Mouse (Mus musculus): ENCODE data around the gene Usp40. TPM values are rescaled to one million over a fixed set of nuclear protein-coding genes. Genes with fewer than 3 reads are reported as not detected.

The Usp40 gene
- polyA plus RNA-seq, 1 experiment from 2014 or later: 34.3 TPM

DNA sequence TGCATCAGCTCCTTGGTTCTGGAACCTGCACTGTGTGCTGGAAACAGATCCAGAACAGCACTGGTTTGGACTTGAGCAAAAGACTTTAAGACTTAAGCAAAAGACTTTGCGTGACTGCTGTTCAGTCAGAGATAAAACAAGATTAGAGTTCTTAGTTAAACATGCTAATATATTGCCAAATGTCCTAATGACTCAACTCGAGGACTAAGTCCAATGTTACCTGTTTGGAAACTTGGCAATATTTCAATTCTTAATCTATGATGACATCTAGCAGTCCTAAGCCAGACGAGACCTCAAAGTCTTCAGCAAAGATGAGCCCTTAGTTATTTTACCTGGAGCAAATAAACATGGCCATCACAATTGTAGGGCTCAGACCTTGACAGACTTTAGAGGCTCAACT, 5.4 kb upstream of the Usp40 start:
- Histone ChIP-seq H3K27me3 (ENCODE audit: control insufficient read depth, insufficient read depth, low read length) (no peaks in the 10 kb centered on the region), H3K4me2 (ENCODE audit: low read depth, low read length, severe bottlenecking) (no peak overlapping the region), H3K27ac (ENCODE audit: low read depth, low read length) (no peak overlapping the region), H3K36me3 (ENCODE audit: control insufficient read depth, insufficient read depth, low read length) (no peaks in the 10 kb centered on the region), H3K4me1 (replicated peaks; ENCODE audit: control insufficient read depth, insufficient read depth, low read length) (no peaks in the 10 kb centered on the region), H3K9me3 (ENCODE audit: control insufficient read depth, low read length) (no peaks in the 10 kb centered on the region), H3K4me3 (ENCODE audit: low read depth, low read length) (no peak overlapping the region), H3K9ac (ENCODE audit: low read length) (no peak overlapping the region)
- no peak for DNase-seq (ENCODE audit: low spot score)
- WGBS: 85% methylated on average over 3 of the region's 3 CpGs
- no peak for ATAC-seq (replicated peaks; ENCODE audit: low FRiP score)

- ATAC-seq (replicated peaks; ENCODE audit: low FRiP score) (no peak), DNase-seq (ENCODE audit: low spot score) (no peak)
- no peaks in the 10 kb centered on the region for H3K36me3 ChIP-seq (ENCODE audit: control insufficient read depth, insufficient read depth, low read length)
- H3K4me3 ChIP-seq (ENCODE audit: low read depth, low read length): no peak overlapping the region
- H3K27me3 ChIP-seq (ENCODE audit: control insufficient read depth, insufficient read depth, low read length): no peaks in the 10 kb centered on the region
- H3K9ac ChIP-seq (ENCODE audit: low read length): no peak overlapping the region
- no peak overlapping the region for H3K4me2 ChIP-seq (ENCODE audit: low read depth, low read length, severe bottlenecking)
- H3K4me1 ChIP-seq (replicated peaks; ENCODE audit: control insufficient read depth, insufficient read depth, low read length): no peaks in the 10 kb centered on the region
- no peak overlapping the region for H3K27ac ChIP-seq (ENCODE audit: low read depth, low read length)
- 84% methylated on average over 3 of the region's 3 CpGs for WGBS
- H3K9me3 ChIP-seq (ENCODE audit: control insufficient read depth, low read length): no peaks in the 10 kb centered on the region
Measured at GRCm38 (mm10) chr1:88009521-88009920, 1.2 kb upstream of the Usp40 start.

GRCm38 (mm10) chr1:88008735-88009134, 384 bp upstream of the Usp40 start:
- ATAC-seq (replicated peaks; ENCODE audit: low FRiP score): peak; percentile 32; the same call in 1 of the 2 replicates
- 55% methylated on average over 4 of the region's 4 CpGs for WGBS
- Histone ChIP-seq H3K9ac (ENCODE audit: low read length) (peak overlapping the region; percentile 91), H3K4me3 (ENCODE audit: low read depth, low read length) (peak overlapping the region; percentile 70), H3K4me2 (ENCODE audit: low read depth, low read length, severe bottlenecking) (peak overlapping the region; percentile 65; the same call in 1 of the 2 replicates), H3K27me3 (ENCODE audit: control insufficient read depth, insufficient read depth, low read length) (no peaks in the 10 kb centered on the region), H3K36me3 (ENCODE audit: control insufficient read depth, insufficient read depth, low read length) (no peaks in the 10 kb centered on the region), H3K4me1 (replicated peaks; ENCODE audit: control insufficient read depth, insufficient read depth, low read length) (no peaks in the 10 kb centered on the region), H3K27ac (ENCODE audit: low read depth, low read length) (no peak overlapping the region), H3K9me3 (ENCODE audit: control insufficient read depth, low read length) (no peaks in the 10 kb centered on the region)
- no peak for DNase-seq (ENCODE audit: low spot score)

GRCm38 (mm10) chr1:88007692-88008210, 600 bp downstream of the Usp40 start:
- WGBS: under 1% methylated on average over 5 of the region's 5 CpGs

GRCm38 (mm10) chr1:87992716-87993115, 15.6 kb downstream of the Usp40 start:
- H3K36me3 ChIP-seq (ENCODE audit: control insufficient read depth, insufficient read depth, low read length): peaks cover 12% of the 10 kb centered on the region; the same call in 1 of the 2 replicates
- no peaks in the 10 kb centered on the region for H3K9me3 ChIP-seq (ENCODE audit: control insufficient read depth, low read length)
- H3K4me2 ChIP-seq (ENCODE audit: low read depth, low read length, severe bottlenecking): no peak overlapping the region
- DNase-seq (ENCODE audit: low spot score) (no peak), ATAC-seq (replicated peaks; ENCODE audit: low FRiP score) (no peak)
- H3K27me3 ChIP-seq (ENCODE audit: control insufficient read depth, insufficient read depth, low read length): no peaks in the 10 kb centered on the region
- 85% methylated on average over 2 of the region's 2 CpGs for WGBS
- no peaks in the 10 kb centered on the region for H3K4me1 ChIP-seq (replicated peaks; ENCODE audit: control insufficient read depth, insufficient read depth, low read length)
- H3K27ac ChIP-seq (ENCODE audit: low read depth, low read length): no peak overlapping the region
- H3K9ac ChIP-seq (ENCODE audit: low read length): no peak overlapping the region
- H3K4me3 ChIP-seq (ENCODE audit: low read depth, low read length): no peak overlapping the region

More at GRCm38 (mm10) chr1:88007692-88008210, 600 bp downstream of the Usp40 start:
- Histone ChIP-seq H3K27me3 (ENCODE audit: control insufficient read depth, insufficient read depth, low read length) (no peaks in the 10 kb centered on the region), H3K4me2 (ENCODE audit: low read depth, low read length, severe bottlenecking) (peak overlapping the region; percentile 65), H3K9me3 (ENCODE audit: control insufficient read depth, low read length) (no peaks in the 10 kb centered on the region), H3K36me3 (ENCODE audit: control insufficient read depth, insufficient read depth, low read length) (no peaks in the 10 kb centered on the region), H3K9ac (ENCODE audit: low read length) (peak overlapping the region; percentile 91), H3K4me3 (ENCODE audit: low read depth, low read length) (peak overlapping the region; percentile 70), H3K27ac (ENCODE audit: low read depth, low read length) (peak overlapping the region; percentile 70; the same call in 1 of the 2 replicates), H3K4me1 (replicated peaks; ENCODE audit: control insufficient read depth, insufficient read depth, low read length) (no peaks in the 10 kb centered on the region)
- DNase-seq (ENCODE audit: low spot score): no peak
- ATAC-seq (replicated peaks; ENCODE audit: low FRiP score): peak; percentile 69

GRCm38 (mm10) chr1:87982291-87982690, 26.1 kb downstream of the Usp40 start:
- DNase-seq (ENCODE audit: low spot score) (no peak), ATAC-seq (replicated peaks; ENCODE audit: low FRiP score) (no peak)
- Histone ChIP-seq H3K27me3 (ENCODE audit: control insufficient read depth, insufficient read depth, low read length) (no peaks in the 10 kb centered on the region), H3K4me1 (replicated peaks; ENCODE audit: control insufficient read depth, insufficient read depth, low read length) (no peaks in the 10 kb centered on the region), H3K4me3 (ENCODE audit: low read depth, low read length) (no peak overlapping the region), H3K4me2 (ENCODE audit: low read depth, low read length, severe bottlenecking) (no peak overlapping the region), H3K9ac (ENCODE audit: low read length) (no peak overlapping the region), H3K36me3 (ENCODE audit: control insufficient read depth, insufficient read depth, low read length) (peaks cover 2% of the 10 kb centered on the region; the same call in 1 of the 2 replicates), H3K27ac (ENCODE audit: low read depth, low read length) (no peak overlapping the region), H3K9me3 (ENCODE audit: control insufficient read depth, low read length) (no peaks in the 10 kb centered on the region)
- 86% methylated on average over 4 of the region's 4 CpGs for WGBS

DNA sequence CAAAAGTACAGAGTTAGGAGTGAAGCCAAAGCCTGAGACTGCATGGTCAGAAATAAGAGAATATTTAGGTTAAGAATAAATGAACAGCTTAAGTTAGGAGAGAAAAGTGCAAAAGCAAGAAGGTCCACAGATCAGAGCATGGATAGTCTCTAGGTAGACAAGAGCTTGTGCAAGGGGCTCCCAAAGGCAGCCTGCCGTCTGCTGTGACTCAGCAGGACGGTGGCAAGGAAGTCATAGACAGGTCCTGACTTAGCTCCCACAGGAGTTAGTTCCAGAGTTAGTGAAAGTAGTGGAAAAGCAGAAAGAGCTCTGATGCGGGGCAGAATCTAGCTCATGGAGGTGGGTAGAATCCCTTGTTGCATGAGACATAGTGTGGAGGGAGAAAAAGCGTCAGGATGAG, 38.0 kb downstream of the Usp40 start:
- WGBS: 97% methylated on average over 4 of the region's 4 CpGs
- no peaks in the 10 kb centered on the region for H3K27me3 ChIP-seq (ENCODE audit: control insufficient read depth, insufficient read depth, low read length)
- no peak for DNase-seq (ENCODE audit: low spot score)
- H3K4me3 ChIP-seq (ENCODE audit: low read depth, low read length): no peak overlapping the region
- H3K4me1 ChIP-seq (replicated peaks; ENCODE audit: control insufficient read depth, insufficient read depth, low read length): no peaks in the 10 kb centered on the region
- no peak overlapping the region for H3K4me2 ChIP-seq (ENCODE audit: low read depth, low read length, severe bottlenecking)
- H3K36me3 ChIP-seq (ENCODE audit: control insufficient read depth, insufficient read depth, low read length): peaks cover 3% of the 10 kb centered on the region
- H3K9me3 ChIP-seq (ENCODE audit: control insufficient read depth, low read length): no peaks in the 10 kb centered on the region
- ATAC-seq (replicated peaks; ENCODE audit: low FRiP score): no peak
- no peak overlapping the region for H3K27ac ChIP-seq (ENCODE audit: low read depth, low read length)
- no peak overlapping the region for H3K9ac ChIP-seq (ENCODE audit: low read length)

- DNase-seq (ENCODE audit: low spot score): no peak
- 85% methylated on average over 2 of the region's 2 CpGs for WGBS
- Histone ChIP-seq H3K4me2 (ENCODE audit: low read depth, low read length, severe bottlenecking) (no peak overlapping the region), H3K27me3 (ENCODE audit: control insufficient read depth, insufficient read depth, low read length) (no peaks in the 10 kb centered on the region), H3K9me3 (ENCODE audit: control insufficient read depth, low read length) (no peaks in the 10 kb centered on the region), H3K9ac (ENCODE audit: low read length) (no peak overlapping the region), H3K4me3 (ENCODE audit: low read depth, low read length) (no peak overlapping the region), H3K4me1 (replicated peaks; ENCODE audit: control insufficient read depth, insufficient read depth, low read length) (no peaks in the 10 kb centered on the region), H3K36me3 (ENCODE audit: control insufficient read depth, insufficient read depth, low read length) (no peaks in the 10 kb centered on the region; the same call in 1 of the 2 replicates), H3K27ac (ENCODE audit: low read depth, low read length) (no peak overlapping the region)
- no peak for ATAC-seq (replicated peaks; ENCODE audit: low FRiP score)
Measured at GRCm38 (mm10) chr1:87961459-87962167, 46.7 kb downstream of the Usp40 start.

- Histone ChIP-seq H3K9me3 (ENCODE audit: control insufficient read depth, low read length) (no peaks in the 10 kb centered on the region), H3K9ac (ENCODE audit: low read length) (no peak overlapping the region), H3K4me3 (ENCODE audit: low read depth, low read length) (no peak overlapping the region), H3K4me2 (ENCODE audit: low read depth, low read length, severe bottlenecking) (no peak overlapping the region), H3K27ac (ENCODE audit: low read depth, low read length) (no peak overlapping the region), H3K4me1 (replicated peaks; ENCODE audit: control insufficient read depth, insufficient read depth, low read length) (no peaks in the 10 kb centered on the region), H3K36me3 (ENCODE audit: control insufficient read depth, insufficient read depth, low read length) (no peaks in the 10 kb centered on the region; the same call in 1 of the 2 replicates), H3K27me3 (ENCODE audit: control insufficient read depth, insufficient read depth, low read length) (no peaks in the 10 kb centered on the region)
- DNase-seq (ENCODE audit: low spot score) (no peak), ATAC-seq (replicated peaks; ENCODE audit: low FRiP score) (no peak)
- WGBS: 91% methylated on average over 4 of the region's 4 CpGs
Measured at GRCm38 (mm10) chr1:87960752-87961151, 47.6 kb downstream of the Usp40 start.
